Mouse (Mus musculus): ENCODE results near the gene Rbm8a.

Gene Rbm8a

DNA sequence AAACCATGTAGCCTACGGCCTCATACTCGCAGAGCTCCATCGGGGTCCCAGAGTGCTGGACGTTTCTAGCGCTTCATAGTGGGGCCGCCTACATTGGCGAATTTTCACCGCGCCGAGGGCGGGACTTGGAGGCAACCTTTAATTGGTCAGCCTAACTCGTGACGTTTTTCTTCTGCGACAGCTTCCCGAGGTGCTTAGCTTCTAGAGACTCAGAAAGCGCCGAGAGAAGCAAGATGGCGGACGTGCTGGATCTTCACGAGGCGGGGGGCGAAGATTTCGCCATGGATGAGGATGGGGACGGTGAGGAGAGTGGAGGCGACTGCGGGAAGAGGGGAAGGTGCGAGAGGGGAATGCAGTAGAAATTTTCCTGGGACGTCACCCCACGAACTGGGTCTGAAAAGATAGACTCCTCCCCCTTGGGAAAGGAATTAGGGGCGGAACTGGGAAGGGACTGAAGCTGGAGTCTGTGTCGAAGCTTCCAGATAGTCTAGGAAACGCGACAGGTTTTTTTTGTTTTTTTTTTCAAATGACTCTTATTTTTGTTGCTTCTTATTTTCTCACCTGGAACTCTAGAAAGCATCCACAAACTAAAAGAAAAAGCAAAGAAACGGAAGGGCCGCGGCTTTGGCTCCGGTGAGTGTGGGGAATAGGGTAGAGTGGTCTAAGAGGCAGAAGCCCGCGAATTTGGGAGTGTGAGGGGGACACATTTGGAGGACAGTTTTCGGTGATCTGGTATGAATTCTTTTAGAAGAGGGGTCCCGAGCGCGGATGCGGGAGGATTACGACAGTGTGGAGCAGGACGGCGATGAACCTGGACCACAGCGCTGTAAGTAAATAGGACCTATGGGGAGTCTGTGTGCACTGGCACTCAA, at the start of gene Rbm8a:
Gene Rbm8a (plus strand): TSS at position 205 of the 872 bp plus-strand sequence.
- DNase-seq (ENCODE audit: low spot score) = peak; percentile 92

DNA sequence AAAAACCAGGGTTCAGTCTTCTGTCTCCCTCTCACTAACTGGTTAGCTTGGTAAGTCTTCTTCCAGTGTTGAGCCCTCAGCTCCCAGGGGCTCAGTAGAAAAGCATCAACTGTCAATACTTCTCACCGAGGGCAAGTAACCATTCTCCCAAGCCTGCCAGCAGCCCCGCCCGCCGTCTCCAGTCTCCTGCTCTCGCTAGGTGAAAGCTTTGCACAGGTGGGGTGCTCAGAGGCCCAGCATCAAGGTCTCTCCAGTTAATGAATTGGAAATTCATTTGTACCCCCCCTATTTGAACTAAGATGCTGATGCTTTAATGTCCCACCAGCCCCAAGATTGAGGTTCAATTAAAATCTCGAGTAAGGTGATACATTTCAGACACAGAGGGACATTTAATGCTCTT, 48.6 kb upstream of the Rbm8a start:
- DNase-seq (ENCODE audit: low spot score) = no peak

DNA sequence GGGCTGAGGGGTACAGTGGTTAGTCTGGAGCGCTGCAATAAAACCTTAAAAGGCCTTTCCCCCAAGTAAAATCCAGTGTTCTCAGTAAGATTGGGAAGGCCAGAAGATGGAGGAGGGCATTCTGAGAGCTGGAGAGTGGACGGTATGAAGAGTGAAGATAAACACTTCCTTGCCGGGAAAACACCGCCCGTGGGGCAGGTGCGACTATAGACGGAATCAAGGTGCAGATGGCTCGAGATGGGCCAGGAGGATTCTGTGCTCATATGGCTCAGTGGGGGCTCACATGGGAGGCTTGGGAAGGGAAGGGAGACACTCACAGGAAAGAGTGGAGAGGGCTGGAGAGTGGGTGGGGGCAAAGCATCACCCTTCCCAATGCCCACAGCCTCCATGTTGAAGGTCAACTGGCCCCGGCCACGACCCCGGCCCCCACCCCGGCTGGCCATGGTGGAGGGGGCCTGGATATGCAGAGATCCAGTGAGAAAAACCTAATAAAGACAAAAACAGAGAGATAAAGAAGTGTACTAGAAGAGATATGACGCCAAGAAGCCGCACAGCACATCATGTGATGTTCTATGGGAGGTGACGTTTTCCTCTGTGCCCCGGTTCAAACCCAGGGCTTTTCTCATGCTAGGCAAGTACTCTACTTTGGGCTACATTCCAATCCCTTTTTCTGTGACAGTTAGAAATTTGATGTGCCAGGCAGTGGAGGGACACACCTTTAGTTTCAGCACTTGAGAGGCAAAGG, 47.8 kb upstream of the Rbm8a start:
- DNase-seq (ENCODE audit: low spot score) = no peak

DNA sequence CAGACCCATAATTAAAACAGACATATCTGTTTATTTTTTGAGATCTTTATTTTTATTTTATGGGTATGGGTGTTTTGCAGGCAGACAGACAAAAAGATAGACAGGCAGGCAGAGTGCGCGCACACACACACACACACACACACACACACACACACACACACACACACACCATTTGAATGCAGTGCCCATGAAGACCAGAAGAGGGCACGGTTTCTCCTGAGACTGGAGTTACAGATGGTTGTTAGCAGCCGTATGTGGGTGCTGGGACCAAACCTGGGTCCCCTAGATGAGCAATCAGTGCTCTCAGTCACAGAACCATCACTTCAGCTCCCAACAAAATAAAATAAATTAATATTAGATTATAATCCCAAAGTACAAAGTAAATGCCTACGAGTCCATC, 46.3 kb upstream of the Rbm8a start:
- no peak for DNase-seq (ENCODE audit: low spot score)

DNA sequence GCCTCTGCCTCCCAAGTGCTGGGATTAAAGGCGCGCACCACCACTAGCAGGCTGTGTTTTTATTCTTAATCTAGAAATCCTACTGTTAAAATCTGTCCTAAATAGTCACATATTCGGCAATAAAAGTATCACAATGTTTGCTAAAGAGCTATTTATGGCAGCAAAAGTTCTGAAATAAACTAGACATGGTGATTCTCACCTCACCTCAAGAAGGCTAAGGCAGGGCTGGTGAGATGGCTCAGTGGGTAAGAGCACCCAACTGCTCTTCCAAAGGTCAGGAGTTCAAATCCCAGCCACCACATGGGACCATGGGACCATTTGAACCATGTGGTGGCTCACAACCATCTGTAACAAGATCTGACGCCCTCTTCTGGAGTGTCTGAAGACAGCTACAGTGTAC, 39.1 kb upstream of the Rbm8a start:
- DNase-seq (ENCODE audit: low spot score) = no peak

DNA sequence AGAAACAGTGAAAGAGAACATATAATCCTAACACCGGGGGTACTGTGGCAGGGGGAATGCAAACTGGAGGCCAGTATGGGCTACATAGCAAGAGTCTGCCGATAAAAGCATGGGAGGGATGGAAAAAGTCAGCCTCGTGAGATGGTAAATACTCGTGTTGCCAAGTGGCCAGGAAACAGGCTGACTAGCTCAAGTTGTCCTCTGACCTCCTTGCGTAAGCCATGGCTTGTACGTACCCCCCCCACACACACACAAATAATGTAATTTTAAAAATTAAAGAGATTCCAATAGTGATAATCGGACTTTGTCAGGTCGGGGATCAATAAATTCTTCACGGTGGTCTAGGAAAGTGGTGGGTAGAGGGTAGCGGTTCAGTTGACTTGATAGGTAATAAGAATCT, 36.4 kb upstream of the Rbm8a start:
- no peak for DNase-seq (ENCODE audit: low spot score)

DNA sequence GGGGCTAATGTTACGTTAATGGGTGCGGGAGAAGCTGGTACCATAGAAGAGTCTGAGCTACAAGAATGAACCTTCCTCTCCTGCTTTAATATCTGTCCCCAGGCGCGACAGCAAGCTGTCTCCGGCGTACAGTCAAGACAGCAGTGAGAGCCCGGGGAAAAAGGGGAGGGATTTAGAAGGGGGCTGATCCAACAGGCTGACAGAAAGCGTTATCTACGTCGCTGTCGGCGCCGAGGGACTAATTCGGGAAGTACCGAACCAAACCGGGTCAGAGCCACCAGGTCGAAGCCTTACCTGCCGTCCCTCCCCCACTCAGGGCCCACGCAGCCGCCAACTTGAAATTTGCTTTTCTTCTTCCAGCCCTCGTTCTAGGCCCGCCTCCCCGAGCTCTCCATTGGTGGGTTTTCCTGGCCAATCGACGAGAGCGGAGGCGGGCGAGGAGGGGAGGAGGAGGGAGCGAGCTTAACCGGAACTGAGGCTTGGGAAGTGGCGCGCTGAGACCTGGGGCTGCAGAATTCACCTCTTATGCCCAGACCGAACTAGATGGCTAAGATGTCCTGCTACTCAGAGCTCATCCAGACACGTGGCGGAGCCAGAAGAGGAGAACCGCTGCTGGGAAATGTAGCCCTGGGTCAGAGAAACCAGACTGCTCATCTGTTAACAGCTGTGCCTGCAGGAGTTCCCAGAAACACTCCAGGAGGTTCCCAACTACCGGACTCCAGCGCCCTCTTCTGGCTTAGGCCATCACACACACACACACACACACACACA, 35.8 kb upstream of the Rbm8a start, which contains the start of gene Polr3gl:
Gene Polr3gl (minus strand): TSS at position 392 of the 771 bp plus-strand sequence.
- DNase-seq (ENCODE audit: low spot score) = peak; percentile 92

DNA sequence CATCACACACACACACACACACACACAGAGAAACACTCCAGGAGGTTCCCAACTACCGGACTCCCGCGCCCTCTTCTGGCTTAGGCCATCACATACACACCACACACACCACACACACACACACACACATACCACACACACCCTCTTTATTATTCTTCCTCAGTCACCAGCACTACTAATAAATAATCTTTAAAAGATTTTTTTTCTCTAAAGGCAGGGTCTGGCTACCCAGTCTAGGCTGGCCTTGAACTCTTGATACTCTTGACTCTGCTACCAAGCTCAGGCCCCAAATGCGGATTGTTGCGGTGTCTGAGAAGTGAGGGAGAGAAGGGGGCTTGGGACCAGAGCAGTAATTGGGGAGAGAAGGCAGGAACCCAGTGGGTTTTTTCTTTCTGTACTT, 34.9 kb upstream of the Rbm8a start:
- DNase-seq (ENCODE audit: low spot score) = no peak

DNA sequence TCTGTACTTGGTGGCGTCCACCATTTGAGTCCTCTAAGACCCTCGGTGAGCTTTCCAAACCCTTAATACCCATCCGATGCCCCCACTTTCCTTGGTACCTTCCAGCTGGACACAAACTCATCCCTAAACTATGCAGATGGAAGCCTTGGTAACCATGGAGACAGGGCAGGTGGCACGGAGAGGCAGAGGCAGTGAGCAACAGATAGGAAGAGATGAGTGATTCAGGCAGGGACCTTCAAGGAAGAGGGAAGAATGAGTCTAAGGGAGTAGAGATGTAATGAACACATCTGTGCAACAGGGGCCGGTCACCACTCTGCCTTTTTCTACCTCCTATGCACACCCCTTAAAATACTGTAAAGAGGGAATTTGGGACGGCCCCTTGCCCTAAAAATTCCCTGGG, 34.1 kb upstream of the Rbm8a start:
- no peak for DNase-seq (ENCODE audit: low spot score)

DNA sequence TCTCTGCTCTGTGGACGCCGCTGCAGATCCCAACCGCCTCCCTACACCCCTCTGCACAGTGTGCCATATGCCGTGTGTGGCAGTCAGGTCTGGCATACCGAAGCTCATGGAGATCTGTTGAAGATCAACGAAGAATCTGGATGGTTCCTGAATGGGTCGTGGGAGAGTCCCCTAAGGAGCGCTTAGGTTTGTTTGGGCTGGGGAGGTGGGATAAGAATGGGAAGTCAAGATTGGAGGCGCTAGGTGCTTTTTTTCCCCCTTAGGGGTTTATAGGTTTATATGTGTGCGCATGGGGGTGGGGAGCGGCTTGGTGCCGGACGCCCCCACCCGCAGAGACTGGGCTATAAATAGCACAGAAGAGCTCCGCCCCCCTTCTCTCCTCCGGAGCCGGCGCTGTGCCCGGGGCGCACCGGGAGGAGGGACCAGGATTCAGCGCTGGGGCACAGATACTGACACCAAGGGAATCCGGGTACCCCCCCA, 33.5 kb upstream of the Rbm8a start, which contains the start of gene Ankrd34a:
Gene Ankrd34a (plus strand): TSS at position 409 of the 480 bp plus-strand sequence.
- peak; percentile 56 for DNase-seq (ENCODE audit: low spot score)

DNA sequence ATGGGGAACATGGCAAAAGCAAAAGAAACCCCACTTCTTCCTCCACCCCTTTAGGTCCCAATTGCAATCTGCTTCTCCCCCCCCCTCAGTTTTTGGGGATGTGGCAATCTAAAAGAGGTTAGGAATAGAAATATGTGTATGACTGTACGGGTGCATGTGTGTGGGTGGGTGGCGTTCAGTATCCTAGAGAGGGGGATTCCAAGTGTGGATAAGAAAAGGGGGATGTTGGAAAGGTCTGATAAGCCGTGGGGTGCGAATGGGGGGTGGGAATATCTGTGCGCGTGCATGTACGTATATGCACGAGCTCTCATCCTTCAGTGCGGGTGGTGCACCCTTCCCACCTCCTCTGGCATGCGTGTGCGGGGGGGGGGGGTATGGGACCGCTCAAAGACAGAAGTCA, 32.9 kb upstream of the Rbm8a start:
- no peak for DNase-seq (ENCODE audit: low spot score)

DNA sequence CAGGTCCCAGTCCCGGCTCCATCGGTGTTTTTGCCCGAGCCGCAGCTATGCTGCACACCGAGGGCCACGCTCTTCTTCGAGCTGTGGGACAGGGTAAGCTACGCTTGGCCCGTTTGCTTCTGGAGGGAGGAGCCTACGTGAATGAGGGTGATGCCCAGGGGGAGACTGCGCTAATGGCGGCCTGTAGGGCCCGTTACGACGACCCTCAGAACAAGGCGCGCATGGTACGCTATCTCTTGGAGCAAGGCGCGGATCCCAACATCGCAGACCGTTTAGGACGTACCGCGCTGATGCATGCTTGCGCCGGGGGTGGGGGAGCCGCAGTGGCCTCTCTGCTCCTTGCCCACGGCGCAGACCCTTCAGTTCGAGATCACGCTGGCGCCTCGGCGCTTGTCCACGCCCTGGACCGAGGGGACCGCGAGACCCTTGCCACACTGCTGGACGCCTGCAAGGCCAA, 32.3 kb upstream of the Rbm8a start:
- no peak for DNase-seq (ENCODE audit: low spot score)

DNA sequence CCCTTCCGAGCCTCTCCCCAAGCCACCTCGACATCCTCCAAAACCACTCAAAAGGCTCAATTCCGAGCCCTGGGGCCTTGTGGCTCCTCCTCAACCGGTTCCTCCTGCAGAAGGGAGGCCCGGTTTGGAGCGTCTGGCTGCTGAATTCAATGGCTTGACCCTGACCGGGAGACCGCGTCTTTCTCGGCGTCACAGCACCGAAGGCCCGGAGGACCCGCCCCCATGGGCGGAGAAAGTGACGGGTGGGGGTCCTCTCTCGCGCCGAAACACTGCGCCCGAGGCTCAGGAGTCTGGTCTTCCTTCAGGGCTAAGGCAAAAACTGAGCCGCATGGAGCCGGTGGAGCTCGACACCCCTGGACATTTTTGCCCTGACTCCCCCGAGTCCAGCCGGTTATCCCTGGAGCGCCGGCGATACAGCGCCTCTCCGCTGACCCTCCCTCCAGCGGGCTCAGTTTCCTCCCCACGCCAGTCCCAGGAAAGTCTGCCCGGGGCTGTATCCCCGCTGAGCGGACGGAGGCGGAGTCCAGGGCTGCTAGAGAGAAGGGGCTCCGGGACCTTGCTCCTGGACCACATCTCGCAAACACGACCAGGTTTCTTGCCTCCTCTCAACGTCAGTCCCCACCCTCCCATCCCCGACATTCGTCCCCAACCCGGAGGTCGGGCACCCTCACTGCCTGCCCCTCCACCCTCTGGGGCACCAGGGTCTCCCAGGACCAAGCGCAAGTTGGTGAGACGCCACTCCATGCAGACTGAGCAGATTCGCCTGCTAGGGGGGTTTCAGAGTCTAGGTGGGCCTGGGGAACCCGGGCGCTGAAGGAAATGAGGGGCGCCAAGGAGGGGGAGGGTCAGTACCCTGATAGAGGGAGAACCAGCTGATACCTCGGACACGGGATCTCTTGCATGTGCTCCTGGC, 31.3 kb upstream of the Rbm8a start:
- DNase-seq (ENCODE audit: low spot score) = peak; percentile 76

DNA sequence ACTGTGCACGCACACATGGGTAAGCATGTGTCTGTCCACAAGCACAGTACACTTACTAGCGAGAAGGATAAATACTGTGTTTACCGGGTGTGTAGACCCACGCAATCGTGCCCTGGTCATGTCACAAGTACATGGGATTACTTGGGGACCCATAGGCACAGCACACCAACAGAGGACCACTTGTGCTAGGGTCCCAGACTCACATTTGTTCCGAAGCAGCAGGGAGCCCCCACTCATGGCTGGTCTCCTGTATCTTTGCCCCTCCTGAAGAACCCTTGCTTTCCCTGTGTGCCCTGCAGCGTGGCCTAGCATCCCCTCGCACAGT, 30.7 kb upstream of the Rbm8a start:
- DNase-seq (ENCODE audit: low spot score) = no peak

DNA sequence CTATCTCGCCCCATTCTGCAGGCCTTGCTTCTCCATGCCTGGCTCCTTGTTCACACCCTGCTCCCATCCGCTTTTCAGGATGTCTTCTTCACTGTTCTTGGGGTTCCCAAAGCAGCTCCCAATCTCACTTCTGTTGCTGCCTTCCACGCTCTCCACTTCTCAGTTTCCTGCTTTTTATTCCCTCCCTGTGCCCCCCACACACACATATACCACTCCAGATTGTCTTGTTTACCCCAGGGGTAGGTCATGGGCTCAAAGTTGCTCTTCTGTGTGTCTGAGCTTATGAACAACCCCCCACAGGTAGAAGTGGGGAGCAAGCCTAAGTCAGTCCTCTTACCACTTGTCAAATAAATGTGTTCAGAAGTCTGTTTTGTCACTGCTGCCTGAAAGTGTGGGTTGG, 30.3 kb upstream of the Rbm8a start:
- DNase-seq (ENCODE audit: low spot score) = no peak

DNA sequence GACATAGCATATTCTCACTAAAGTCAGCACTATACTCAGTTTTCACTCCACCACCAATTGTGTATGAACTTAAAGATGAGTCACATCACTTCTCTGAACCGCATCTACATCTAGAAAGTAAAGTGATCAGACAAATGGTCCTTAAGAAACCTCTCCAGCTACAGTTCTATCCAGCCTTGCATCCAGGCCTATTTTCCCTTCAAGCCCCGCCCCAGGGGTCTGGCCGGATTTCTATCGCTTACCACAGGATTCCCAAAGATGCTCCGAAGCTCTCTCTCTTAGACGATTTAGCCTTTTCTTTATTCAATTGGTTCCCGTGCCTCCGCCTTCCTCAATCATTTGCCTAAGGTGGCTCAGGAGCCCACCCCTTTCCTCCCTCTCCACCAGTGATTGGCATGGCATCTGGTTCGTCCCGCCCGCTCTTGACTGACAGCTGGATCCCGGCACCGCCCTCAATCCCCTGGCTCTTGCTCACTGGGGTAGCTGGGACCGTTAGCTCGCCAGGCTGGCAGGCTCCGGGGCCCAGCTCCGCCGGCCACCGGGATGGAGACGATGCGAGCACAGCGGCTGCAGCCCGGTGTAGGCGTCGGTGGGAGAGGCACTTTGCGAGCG, 29.0 kb upstream of the Rbm8a start, which contains the start of gene Lix1l:
Gene Lix1l (plus strand): TSS at position 511 of the 612 bp plus-strand sequence.
- peak; percentile 92 for DNase-seq (ENCODE audit: low spot score)

DNA sequence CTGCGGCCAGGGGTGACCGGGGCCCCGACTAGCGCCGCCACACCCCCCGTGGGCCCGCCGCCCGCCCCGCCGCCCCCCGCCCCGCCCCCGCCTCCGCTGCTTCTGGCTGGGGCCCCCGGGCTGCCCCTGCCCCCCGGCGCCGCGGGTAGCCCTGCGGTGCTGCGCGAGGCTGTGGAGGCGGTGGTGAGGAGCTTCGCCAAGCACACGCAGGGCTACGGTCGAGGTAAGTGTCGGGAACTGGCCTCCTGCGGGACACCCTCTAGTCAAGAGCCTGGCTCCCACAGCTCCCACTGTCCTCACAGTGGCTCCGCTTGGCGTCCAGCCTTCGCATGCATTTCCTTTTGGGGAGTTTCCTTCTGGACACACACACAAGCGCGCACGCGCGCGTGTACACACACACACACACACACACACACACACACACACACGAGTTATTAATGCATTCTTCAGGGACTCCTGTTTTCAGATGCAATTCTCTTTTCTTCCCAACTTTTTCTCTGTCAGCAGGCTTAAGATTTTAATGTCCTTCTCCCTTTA, 28.4 kb upstream of the Rbm8a start:
- peak; percentile 77 for DNase-seq (ENCODE audit: low spot score)

DNA sequence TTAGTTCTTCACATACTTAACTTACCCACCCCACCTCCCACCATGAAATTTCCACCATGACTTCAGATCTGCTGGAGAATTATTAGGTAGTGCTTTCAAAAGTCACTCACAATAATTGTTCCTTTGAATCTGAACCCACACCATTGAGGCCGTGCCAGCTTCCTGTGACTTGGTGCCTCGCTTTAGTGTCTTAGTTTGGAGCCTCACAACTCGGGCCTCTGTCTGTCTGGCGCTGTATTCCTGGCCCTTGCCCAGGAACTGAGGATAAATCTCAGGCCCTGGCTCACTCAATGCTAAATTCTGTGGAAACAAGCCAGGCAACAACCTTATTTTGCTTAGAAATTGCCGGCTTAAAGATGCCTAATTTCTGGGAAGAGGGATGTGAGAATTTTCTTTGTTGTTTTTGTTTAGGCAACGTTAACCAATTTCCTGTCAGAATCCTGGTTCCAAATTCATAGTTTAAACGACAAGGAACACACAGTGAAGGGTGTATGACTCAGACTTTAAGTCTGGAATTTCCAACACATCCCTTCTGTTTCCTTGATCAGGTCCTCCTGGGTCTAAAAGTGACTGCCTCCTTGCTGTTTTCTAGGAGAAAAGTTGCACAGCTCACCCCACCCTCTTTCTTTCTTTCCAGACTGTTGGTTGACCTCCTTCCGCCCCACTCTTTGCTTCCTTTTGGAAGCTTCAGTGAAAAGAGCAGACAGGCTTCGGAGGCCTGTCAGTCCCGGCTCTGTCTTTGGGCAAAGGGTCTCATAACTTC, 27.6 kb upstream of the Rbm8a start:
- DNase-seq (ENCODE audit: low spot score) = peak; percentile 45

DNA sequence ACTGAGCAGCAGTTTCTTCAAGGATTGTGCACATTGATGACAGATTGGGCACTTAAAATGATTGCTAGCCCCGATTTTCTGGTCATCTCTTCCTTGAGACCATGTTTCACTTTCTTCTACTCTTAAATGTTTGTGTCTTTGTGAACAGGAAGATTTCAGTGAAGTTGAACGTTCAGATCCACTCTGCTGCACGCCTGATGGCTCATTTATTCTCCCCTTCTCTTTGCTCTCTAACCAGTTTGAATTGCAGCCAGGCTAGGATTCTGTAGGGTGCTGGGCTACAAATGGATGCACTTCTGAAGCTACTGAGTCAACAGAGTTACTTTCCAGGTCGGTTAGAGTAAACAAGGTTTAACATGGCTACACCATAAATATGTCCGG, 27.0 kb upstream of the Rbm8a start:
- DNase-seq (ENCODE audit: low spot score) = no peak

DNA sequence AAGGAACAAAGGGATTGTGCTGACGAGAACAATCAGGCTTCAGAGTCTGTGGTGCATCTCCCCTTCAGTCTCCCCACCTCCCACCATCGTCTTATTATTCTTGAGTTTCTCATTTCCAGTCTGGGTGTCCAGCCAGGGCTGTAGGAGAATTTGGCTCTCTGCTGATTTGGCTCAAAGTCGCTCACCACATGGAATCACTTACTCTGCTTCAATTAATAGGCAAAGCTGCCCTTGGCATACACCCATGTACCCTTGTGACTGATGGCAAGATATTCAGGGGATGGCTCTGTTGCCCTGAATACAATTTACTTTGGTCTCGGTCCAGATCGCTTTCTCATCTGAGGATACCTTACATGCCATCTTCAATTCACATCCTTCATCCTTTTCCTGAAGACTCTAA, 26.4 kb upstream of the Rbm8a start:
- no peak for DNase-seq (ENCODE audit: low spot score)
